Mouse (Mus musculus) stomach, postnatal 0 days (tissue): ENCODE data around the gene Ccdc130. TPM values are rescaled to one million over a fixed set of nuclear protein-coding genes. Genes with fewer than 3 reads are reported as not detected.

Experiments
- ATAC-seq: fragments of 200-750 bp; cut with Nextera tagmentation; 2 replicates; pipeline ENCODE4 v1.8.0; 2017; ENCODE audit not compliant: low FRiP score, low TSS enrichment
- DNase-seq: peaks from one replicate; pipeline ENCODE4 v3.0.0-alpha.2; 2016; ENCODE audit warnings: low spot score
- H3K27ac ChIP-seq: fragments of 300-500 bp; sonication (generic); replicated peaks from 2 replicates; pipeline ENCODE4 v1.5.1; 2014; ENCODE audit warnings: mild to moderate bottlenecking, control low read depth
- H3K27me3 ChIP-seq: fragments of 300-500 bp; sonication (generic); 2 replicates; pipeline ENCODE4 v1.6.1; 2014; ENCODE audit warnings: low read length; ENCODE audit not compliant: control insufficient read depth, insufficient read depth
- H3K36me3 ChIP-seq: fragments of 300-500 bp; sonication (generic); 2 replicates; pipeline ENCODE4 v1.6.1; 2014; ENCODE audit warnings: low read length, mixed read lengths; ENCODE audit not compliant: control insufficient read depth, insufficient read depth
- H3K4me1 ChIP-seq: fragments of 300-500 bp; sonication (generic); replicated peaks from 2 replicates; pipeline ENCODE4 v1.6.1; 2014; ENCODE audit warnings: antibody characterized with exemption; ENCODE audit not compliant: control insufficient read depth, insufficient read depth
- H3K4me2 ChIP-seq: fragments of 300-500 bp; sonication (generic); replicated peaks from 2 replicates; pipeline ENCODE4 v1.6.1; 2014; ENCODE audit warnings: low read depth, mild to moderate bottlenecking, control low read depth, moderate library complexity
- H3K4me3 ChIP-seq: fragments of 300-500 bp; sonication (generic); 2 replicates; pipeline ENCODE4 v1.5.1; 2014; ENCODE audit warnings: low read depth, low read length, control low read depth
- H3K9ac ChIP-seq: fragments of 300-500 bp; sonication (generic); 2 replicates; pipeline ENCODE4 v1.6.1; 2014; ENCODE audit warnings: mild to moderate bottlenecking, low read length, control low read depth, mixed read lengths
- H3K9me3 ChIP-seq: fragments of 300-500 bp; sonication (generic); 2 replicates; pipeline ENCODE4 v1.6.1; 2016; ENCODE audit warnings: low read length; ENCODE audit not compliant: control insufficient read depth
- CTCF ChIP-seq: IDR thresholded peaks from 2 replicates; pipeline ENCODE4 v1.5.1; 2016; ENCODE audit warnings: antibody characterized with exemption, low read depth, mild to moderate bottlenecking, moderate library complexity
- EP300 ChIP-seq: optimal IDR thresholded peaks from 2 replicates; pipeline ENCODE3; 2016; ENCODE audit warnings: antibody characterized with exemption
- WGBS: fragments of 180-500 bp; shearing (Covaris S2); extraction: QIAGEN DNeasy Blood & Tissue Kit; methylation state at CpG from one replicate; pipeline ENCODE4 v1.1.7; 2014; 5-methylcytosine and 5-hydroxymethylcytosine counted together
- microRNA counts: library from miRNA; unstranded; fragments of <30 nt; microRNA quantifications from one replicate; lab custom pipeline; 2015
- microRNA-seq: library from miRNA; unstranded; fragments of <30 nt; microRNA quantifications from one replicate; pipeline ENCODE4, GENCODE M21; 2016
- polyA plus RNA-seq: library from polyadenylated mRNA; unstranded; fragments of >200 nt; fragmentation: Nextera tagmentation; extraction: Ambion mirVana; gene quantifications from 2 replicates; pipeline ENCODE4 v1.2.1, GENCODE M21; 2015

The Ccdc130 gene
- polyA plus RNA-seq, 1 experiment from 2014 or later, result 10.4 TPM

- TF ChIP-seq CTCF (no peak), EP300 (no peak)
These were observed 59.0 kb downstream of the Ccdc130 start for GRCm38 (mm10) chr8:84211202-84211601.

GRCm38 (mm10) chr8:84210167-84210791 lies 59.9 kb downstream of the Ccdc130 start:
- no peaks in the 10 kb centered on the region for H3K4me1 ChIP-seq
- H3K27ac ChIP-seq, result 0 out of 2 replicates have a peak overlapping the region, but pooled peaks have one; percentile 13
- peak; percentile 79 for DNase-seq
- H3K4me2 ChIP-seq, result no peak overlapping the region
- H3K4me3 ChIP-seq, result no peak overlapping the region
- peak; percentile 40 for ATAC-seq
- no peaks in the 10 kb centered on the region for H3K9me3 ChIP-seq
- no peaks in the 10 kb centered on the region for H3K27me3 ChIP-seq
- 54% methylated on average over 34 of the region's 34 CpGs for WGBS
- peaks cover 30% of the 10 kb centered on the region for H3K36me3 ChIP-seq
- TF ChIP-seq EP300, result no peak
- peak; percentile 89 for TF ChIP-seq CTCF
- no peak overlapping the region for H3K9ac ChIP-seq

More at GRCm38 (mm10) chr8:84211202-84211601, 59.0 kb downstream of the Ccdc130 start:
- no peaks in the 10 kb centered on the region for H3K27me3 ChIP-seq
- peaks cover 25% of the 10 kb centered on the region for H3K36me3 ChIP-seq
- H3K4me3 ChIP-seq, result no peak overlapping the region
- no peaks in the 10 kb centered on the region for H3K9me3 ChIP-seq
- DNase-seq (no peak), ATAC-seq (no peak)
- no peak overlapping the region for H3K27ac ChIP-seq
- no peak overlapping the region for H3K9ac ChIP-seq
- no peaks in the 10 kb centered on the region for H3K4me1 ChIP-seq
- no peak overlapping the region for H3K4me2 ChIP-seq
- 75% methylated on average over 3 of the region's 3 CpGs for WGBS

- peaks cover 34% of the 10 kb centered on the region for H3K36me3 ChIP-seq
- DNase-seq, result no peak
These were observed 61.5 kb downstream of the Ccdc130 start for GRCm38 (mm10) chr8:84208381-84209380.

GRCm38 (mm10) chr8:84207811-84208210 lies 62.4 kb downstream of the Ccdc130 start:
- ATAC-seq, result peak; percentile 11; the same call in 1 of the 2 replicates
- no peaks in the 10 kb centered on the region for H3K27me3 ChIP-seq
- H3K9ac ChIP-seq, result no peak overlapping the region
- H3K9me3 ChIP-seq, result no peaks in the 10 kb centered on the region
- peaks cover 31% of the 10 kb centered on the region for H3K36me3 ChIP-seq
- H3K27ac ChIP-seq, result peak overlapping the region; percentile 71
- TF ChIP-seq CTCF, result no peak
- no peak for TF ChIP-seq EP300
- H3K4me3 ChIP-seq, result no peak overlapping the region
- no peaks in the 10 kb centered on the region for H3K4me1 ChIP-seq
- DNase-seq, result peak; percentile 48
- 39% methylated on average over 7 of the region's 7 CpGs for WGBS
- H3K4me2 ChIP-seq, result no peak overlapping the region

More at GRCm38 (mm10) chr8:84208381-84209380, 61.5 kb downstream of the Ccdc130 start:
- Histone ChIP-seq H3K27ac (peak overlapping the region; percentile 71), H3K9ac (no peak overlapping the region), H3K4me3 (no peak overlapping the region), H3K4me2 (no peak overlapping the region), H3K27me3 (no peaks in the 10 kb centered on the region), H3K4me1 (no peaks in the 10 kb centered on the region), H3K9me3 (no peaks in the 10 kb centered on the region)
- no peak for TF ChIP-seq EP300
- no peak for TF ChIP-seq CTCF
- no peak for ATAC-seq
- WGBS, result 61% methylated on average over 17 of the region's 17 CpGs

MicroRNAs within 50 kb of the gene (microRNA counts, 519-probe panel; counts per million panel counts)
- microRNA mmu-miR-23a (lab: Ali Mortazavi, UCI) (6,763 counts per million, percentile 87 among the panel's probes with 10 or more counts), microRNA mmu-miR-27a (lab: Ali Mortazavi, UCI) (7,180 counts per million, percentile 91 among the panel's probes with 10 or more counts)

Small RNA genes within 50 kb of the gene (microRNA-seq; reads per million reads assigned to microRNA genes)
- gene Mir23a (37,636 reads per million, percentile 98 among the genes with 10 or more reads in this experiment), gene Mir24-2 (not detected), gene Mir27a (1,564 reads per million, percentile 76 among the genes with 10 or more reads in this experiment), gene Mir3074-2 (not detected)

Other genes with a start within 250 kb of the Ccdc130 start
- gene Palm3, start 248.9 kb downstream of the Ccdc130 start, polyA plus RNA-seq, result 0.96 and 1.3 TPM in 2 replicates
- gene Il27ra, start 227.8 kb downstream of the Ccdc130 start, polyA plus RNA-seq, result 0.40 and 0.44 TPM in 2 replicates
- gene Rln3, start 225.4 kb downstream of the Ccdc130 start, polyA plus RNA-seq, result 0.17 TPM in 1 of 2 replicates, not detected in the other
- 0.96 and 1.2 TPM in 2 replicates for gene Gm10643, start 205.2 kb downstream of the Ccdc130 start, polyA plus RNA-seq
- gene Rfx1, start 203.5 kb downstream of the Ccdc130 start, polyA plus RNA-seq, result 2.7 and 3.0 TPM in 2 replicates
- gene Dcaf15, start 165.6 kb downstream of the Ccdc130 start, polyA plus RNA-seq, result 4.1 and 4.4 TPM in 2 replicates
- 0.11 and 0.21 TPM in 2 replicates for gene Podnl1, start 144.4 kb downstream of the Ccdc130 start, polyA plus RNA-seq
- gene Cc2d1a, start 122.4 kb downstream of the Ccdc130 start, polyA plus RNA-seq, result 15.8 and 17.5 TPM in 2 replicates
- 0.28 and 0.40 TPM in 2 replicates for gene 4930432K21Rik, start 122.4 kb downstream of the Ccdc130 start, polyA plus RNA-seq
- 2.0 and 4.4 TPM in 2 replicates for gene Nanos3, start 85.2 kb downstream of the Ccdc130 start, polyA plus RNA-seq
- 8.0 and 9.7 TPM in 2 replicates for gene Zswim4, start 33.3 kb downstream of the Ccdc130 start, polyA plus RNA-seq
- gene D8Ertd738e, start 20.7 kb downstream of the Ccdc130 start, polyA plus RNA-seq, result 299 and 309 TPM in 2 replicates
- gene Mri1, start 13.1 kb downstream of the Ccdc130 start, polyA plus RNA-seq, result 61.7 and 62.7 TPM in 2 replicates
- gene Cacna1a, start 118.1 kb upstream of the Ccdc130 start, polyA plus RNA-seq, result 2.6 and 2.9 TPM in 2 replicates